Mouse (Mus musculus) bone marrow, adult 2 months (tissue): ENCODE measurements around the gene Asphd1.

Source experiments
- CTCF ChIP-seq: fragments of 200-500 bp; IDR thresholded peaks from 2 replicates; pipeline ENCODE4 v1.5.1; 2011; ENCODE audit warnings: low read length, control low read depth; ENCODE audit not compliant: control insufficient read depth, insufficient read depth
- POLR2A ChIP-seq: fragments of 200-500 bp; IDR thresholded peaks from 2 replicates; pipeline ENCODE4 v1.6.1; 2011; ENCODE audit warnings: low read depth, mild to moderate bottlenecking, control low read depth, low read length, borderline replicate concordance; ENCODE audit not compliant: control insufficient read depth

- TF ChIP-seq CTCF (no peak), POLR2A (no peak)
These were observed 5.7 kb upstream of the Asphd1 start for GRCm38 (mm10) chr7:126955125-126955524.
